ENCODE assay signal across 16 mouse cellular contexts in the genomic region with DNA sequence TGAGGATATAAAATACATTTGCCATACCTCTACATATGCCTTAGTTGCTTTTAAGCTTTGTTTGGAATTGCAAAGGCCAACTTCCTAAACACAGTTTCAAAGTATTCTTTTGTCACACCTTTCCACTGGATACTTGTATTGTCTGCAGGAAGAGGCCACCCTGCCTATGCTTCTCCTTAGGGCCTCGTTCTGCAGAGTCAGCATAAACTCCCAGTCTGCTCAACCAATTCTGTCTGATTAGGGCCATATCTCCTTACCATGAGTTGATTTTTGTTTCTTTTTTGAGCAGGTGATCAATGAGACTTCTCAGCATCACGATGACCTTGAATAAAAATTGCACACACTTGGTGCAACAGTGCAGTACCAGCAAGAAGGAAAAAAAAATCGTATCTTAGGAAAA.
"Had no signal": no experiment of that assay in that cellular context is flagged by ENCODE, and none has a peak within 500 bp of the region (broad histone marks: within the 10 kb centered on the region; RNA-seq: fewer than 3 reads in every experiment).

No protein-coding gene starts in this region.

- H3K4me3 ChIP-seq: neural tube, embryonic 13.5 days; neural tube, embryonic 15.5 days; stomach, embryonic 15.5 days had no signal

- H3K27ac ChIP-seq: neural tube, embryonic 13.5 days; neural tube, embryonic 15.5 days; stomach, embryonic 15.5 days; stomach, postnatal 0 days had no signal

- H3K9ac ChIP-seq: neural tube, embryonic 13.5 days; neural tube, embryonic 15.5 days; stomach, embryonic 15.5 days had no signal

- DNase-seq: retina, postnatal 1 day; right cerebral cortex, adult 18-20 months; right cerebral cortex, postnatal 14 days; right cerebral cortex, postnatal 25 days; right cerebral cortex, postnatal 4 days; spleen, adult 18-20 months; thymus, adult 18-20 months; thymus, adult 2 months; thymus, postnatal 14 days; thymus, postnatal 25 days; thymus, postnatal 36 days; thymus, postnatal 4 days had no signal

- H3K27me3 ChIP-seq: neural tube, embryonic 13.5 days; neural tube, embryonic 15.5 days; stomach, embryonic 15.5 days had no signal

- H3K9me3 ChIP-seq: neural tube, embryonic 13.5 days; neural tube, embryonic 15.5 days; stomach, embryonic 15.5 days had no signal

- H3K4me1 ChIP-seq: neural tube, embryonic 15.5 days; stomach, embryonic 15.5 days had no signal
